Mouse (Mus musculus) kidney, embryonic 15.5 days (tissue): ENCODE data around the gene Atg4c. TPM values are rescaled to one million over a fixed set of nuclear protein-coding genes. Genes with fewer than 3 reads are reported as not detected.

Source experiments
- ATAC-seq: fragments of 200-750 bp; cut with Nextera tagmentation; replicated peaks from 2 replicates; pipeline ENCODE4 v1.8.0; 2017; ENCODE audit warnings: moderate TSS enrichment; ENCODE audit not compliant: low FRiP score
- H3K27ac ChIP-seq: fragments of 300-500 bp; sonication (generic); 2 replicates; pipeline ENCODE4 v1.5.1; 2015; ENCODE audit warnings: mild to moderate bottlenecking, inconsistent platforms
- H3K27me3 ChIP-seq: fragments of 300-500 bp; sonication (generic); 2 replicates; pipeline ENCODE4 v1.6.1; 2015; ENCODE audit warnings: inconsistent platforms
- H3K36me3 ChIP-seq: fragments of 300-500 bp; sonication (generic); 2 replicates; pipeline ENCODE4 v1.6.1; 2015; ENCODE audit warnings: inconsistent platforms
- H3K4me1 ChIP-seq: fragments of 300-500 bp; sonication (generic); 2 replicates; pipeline ENCODE4 v1.6.1; 2015; ENCODE audit warnings: inconsistent platforms
- H3K4me2 ChIP-seq: fragments of 300-500 bp; sonication (generic); 2 replicates; pipeline ENCODE4 v1.6.1; 2015; ENCODE audit warnings: moderate library complexity, mild to moderate bottlenecking, inconsistent platforms
- H3K4me3 ChIP-seq: fragments of 300-500 bp; sonication (generic); replicated peaks from 2 replicates; pipeline ENCODE4 v1.5.1; 2015; ENCODE audit warnings: mild to moderate bottlenecking, inconsistent platforms
- H3K9ac ChIP-seq: fragments of 300-500 bp; sonication (generic); 2 replicates; pipeline ENCODE4 v1.6.1; 2015; ENCODE audit warnings: mild to moderate bottlenecking, inconsistent platforms
- H3K9me3 ChIP-seq: fragments of 300-500 bp; sonication (generic); replicated peaks from 2 replicates; pipeline ENCODE4 v1.6.1; 2016; ENCODE audit warnings: inconsistent platforms
- WGBS: fragments of 180-500 bp; shearing (Covaris S2); methylation state at CpG from one replicate; pipeline ENCODE4 v1.1.7; 2015; ENCODE audit warnings: mixed read lengths; 5-methylcytosine and 5-hydroxymethylcytosine counted together
- polyA plus RNA-seq: library from polyadenylated mRNA; unstranded; fragments of >200 nt; fragmentation: Nextera tagmentation; extraction: Ambion mirVana; gene quantifications from 2 replicates; pipeline ENCODE4 v1.2.1, GENCODE M21; 2015

Atg4c gene
- polyA plus RNA-seq, 1 experiment from 2014 or later: 14.1 TPM

GRCm38 (mm10) chr4:99192640-99193039 is 1.1 kb upstream of the Atg4c start:
- ATAC-seq: no peak
- Histone ChIP-seq H3K9me3 (no peaks in the 10 kb centered on the region), H3K4me3 (no peak overlapping the region), H3K27me3 (no peaks in the 10 kb centered on the region), H3K4me2 (no peak overlapping the region), H3K4me1 (peaks cover 10% of the 10 kb centered on the region; the same call in 1 of the 2 replicates), H3K9ac (no peak overlapping the region), H3K27ac (no peak overlapping the region), H3K36me3 (no peaks in the 10 kb centered on the region)
- WGBS: 84% methylated on average over 1 of the region's 1 CpGs

DNA sequence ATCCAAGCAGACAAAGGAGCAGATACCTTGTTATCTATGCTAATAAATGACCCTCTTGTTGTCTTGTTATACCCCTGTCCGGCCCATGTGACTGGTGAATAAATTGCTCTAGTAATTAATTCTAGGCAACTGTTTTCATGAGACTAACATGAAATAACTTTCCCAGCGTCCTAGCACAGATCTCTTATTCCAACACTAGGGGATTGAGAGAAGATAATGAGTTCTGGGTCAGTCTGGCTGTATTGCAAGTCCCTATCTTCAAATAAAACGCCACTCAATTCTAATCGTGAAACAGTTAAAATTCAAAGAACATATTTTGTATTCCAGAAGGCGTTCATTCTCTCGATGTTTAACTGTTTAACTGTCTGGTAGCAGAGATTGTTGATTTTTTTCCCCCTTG is 520 bp upstream of the Atg4c start:
- Histone ChIP-seq H3K4me3 (peak overlapping the region; percentile 74), H3K9me3 (no peaks in the 10 kb centered on the region), H3K27ac (no peak overlapping the region), H3K4me1 (peaks cover 10% of the 10 kb centered on the region; the same call in 1 of the 2 replicates), H3K36me3 (no peaks in the 10 kb centered on the region), H3K9ac (peak overlapping the region; percentile 76; the same call in 1 of the 2 replicates), H3K4me2 (peak overlapping the region; percentile 60), H3K27me3 (no peaks in the 10 kb centered on the region)
- 53% methylated on average over 6 of the region's 6 CpGs for WGBS
- no peak for ATAC-seq

DNA sequence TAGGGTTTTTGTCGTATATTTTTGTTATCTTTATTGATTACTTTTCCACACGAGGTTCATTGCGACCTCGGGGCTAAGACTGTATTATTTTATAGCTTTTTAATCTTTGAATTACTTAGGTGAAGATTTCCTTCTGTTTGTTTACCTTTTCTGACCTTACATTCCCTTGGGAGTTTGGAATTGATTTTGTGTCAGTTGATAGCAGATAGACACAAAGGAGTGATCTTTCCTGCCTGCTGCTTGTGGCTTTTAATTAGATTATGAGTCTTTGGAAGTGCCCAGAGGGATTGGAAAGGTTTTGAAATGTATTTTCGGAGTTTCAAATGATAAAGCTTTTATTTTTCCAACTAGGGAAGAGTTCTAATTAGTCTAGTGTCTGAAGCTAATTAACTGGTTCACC is 1.1 kb downstream of the Atg4c start:
- Histone ChIP-seq H3K27ac (no peak overlapping the region), H3K4me1 (peaks cover 10% of the 10 kb centered on the region), H3K4me2 (peak overlapping the region; percentile 60), H3K27me3 (no peaks in the 10 kb centered on the region), H3K36me3 (no peaks in the 10 kb centered on the region), H3K9me3 (no peaks in the 10 kb centered on the region), H3K4me3 (peak overlapping the region; percentile 74), H3K9ac (peak overlapping the region; percentile 76)
- WGBS: 24% methylated on average over 5 of the region's 5 CpGs
- no peak for ATAC-seq

GRCm38 (mm10) chr4:99198721-99199120 is 5.0 kb downstream of the Atg4c start:
- no peak overlapping the region for H3K9ac ChIP-seq
- H3K4me2 ChIP-seq: no peak overlapping the region
- H3K4me1 ChIP-seq: peaks cover 10% of the 10 kb centered on the region
- H3K36me3 ChIP-seq: no peaks in the 10 kb centered on the region
- no peak overlapping the region for H3K4me3 ChIP-seq
- H3K27ac ChIP-seq: no peak overlapping the region
- no peaks in the 10 kb centered on the region for H3K27me3 ChIP-seq
- no peak for ATAC-seq
- H3K9me3 ChIP-seq: no peaks in the 10 kb centered on the region

GRCm38 (mm10) chr4:99199757-99200251 is 6.1 kb downstream of the Atg4c start:
- Histone ChIP-seq H3K36me3 (no peaks in the 10 kb centered on the region), H3K27ac (no peak overlapping the region), H3K4me2 (no peak overlapping the region), H3K9ac (no peak overlapping the region), H3K4me1 (peaks cover 7% of the 10 kb centered on the region), H3K27me3 (no peaks in the 10 kb centered on the region), H3K4me3 (no peak overlapping the region), H3K9me3 (no peaks in the 10 kb centered on the region)
- 60% methylated on average over 13 of the region's 13 CpGs for WGBS
- 0 out of 2 replicates have a peak, but pooled peaks have one; percentile 25 for ATAC-seq

GRCm38 (mm10) chr4:99200383-99201136 is 6.8 kb downstream of the Atg4c start:
- H3K4me2 ChIP-seq: no peak overlapping the region
- no peak overlapping the region for H3K27ac ChIP-seq
- no peak overlapping the region for H3K4me3 ChIP-seq
- no peaks in the 10 kb centered on the region for H3K27me3 ChIP-seq
- no peak for ATAC-seq
- WGBS: 85% methylated on average over 7 of the region's 7 CpGs
- H3K36me3 ChIP-seq: no peaks in the 10 kb centered on the region
- H3K4me1 ChIP-seq: peaks cover 3% of the 10 kb centered on the region; the same call in 1 of the 2 replicates
- H3K9ac ChIP-seq: no peak overlapping the region
- no peaks in the 10 kb centered on the region for H3K9me3 ChIP-seq

DNA sequence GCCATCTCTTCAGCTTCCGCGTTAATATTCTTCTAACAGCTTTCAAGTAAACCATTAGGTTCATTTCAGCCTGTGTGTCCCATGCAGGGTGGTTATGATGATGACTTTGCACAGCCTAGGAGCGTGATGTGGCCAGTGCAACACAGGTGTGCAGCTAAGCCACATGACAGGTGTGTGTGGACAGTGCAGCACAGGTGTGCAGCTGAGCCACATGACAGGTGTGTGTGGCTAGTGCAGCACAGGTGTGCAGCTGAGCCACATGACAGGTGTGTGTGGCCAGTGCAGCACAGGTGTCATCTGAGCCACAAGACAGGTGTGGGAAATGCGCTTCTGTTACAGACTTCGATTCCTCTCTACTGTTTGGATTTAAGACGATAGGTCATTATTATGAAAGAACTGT is 12.0 kb downstream of the Atg4c start:
- H3K4me2 ChIP-seq: no peak overlapping the region
- H3K9me3 ChIP-seq: no peaks in the 10 kb centered on the region
- H3K27me3 ChIP-seq: no peaks in the 10 kb centered on the region
- no peaks in the 10 kb centered on the region for H3K36me3 ChIP-seq
- H3K4me1 ChIP-seq: peaks cover 8% of the 10 kb centered on the region; the same call in 1 of the 2 replicates
- WGBS: 84% methylated on average over 6 of the region's 6 CpGs
- H3K27ac ChIP-seq: no peak overlapping the region
- no peak overlapping the region for H3K9ac ChIP-seq
- 0 out of 2 replicates have a peak, but pooled peaks have one; percentile 18 for ATAC-seq
- no peak overlapping the region for H3K4me3 ChIP-seq

DNA sequence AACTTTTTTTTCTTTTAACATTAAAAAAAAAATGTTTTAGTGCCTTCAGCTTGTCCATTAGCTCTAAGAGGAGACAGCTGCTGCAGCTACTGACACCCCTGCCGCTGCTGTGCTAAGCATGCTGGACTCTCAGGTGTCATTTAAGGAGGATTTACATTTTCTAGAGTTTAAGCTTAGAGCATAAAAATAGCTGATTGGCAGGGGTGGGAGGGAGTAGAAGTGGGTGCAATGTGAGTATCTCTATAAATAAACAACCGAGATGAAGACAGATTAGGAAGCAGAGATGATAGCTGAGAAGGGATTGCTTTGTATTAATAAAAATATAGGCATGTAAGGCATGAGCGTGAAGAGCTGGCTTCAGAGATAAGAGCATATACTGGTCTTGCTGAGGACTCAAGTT is 12.6 kb downstream of the Atg4c start:
- H3K9ac ChIP-seq: no peak overlapping the region
- no peak overlapping the region for H3K27ac ChIP-seq
- no peaks in the 10 kb centered on the region for H3K27me3 ChIP-seq
- H3K36me3 ChIP-seq: no peaks in the 10 kb centered on the region
- no peak overlapping the region for H3K4me2 ChIP-seq
- H3K4me1 ChIP-seq: peaks cover 8% of the 10 kb centered on the region; the same call in 1 of the 2 replicates
- no peak overlapping the region for H3K4me3 ChIP-seq
- WGBS: 33% methylated on average over 3 of the region's 3 CpGs
- ATAC-seq: no peak
- H3K9me3 ChIP-seq: no peaks in the 10 kb centered on the region

- no peak for ATAC-seq
These were observed 16.4 kb downstream of the Atg4c start for GRCm38 (mm10) chr4:99210087-99210486.

GRCm38 (mm10) chr4:99211606-99212005 is 17.9 kb downstream of the Atg4c start:
- H3K36me3 ChIP-seq: peaks cover 11% of the 10 kb centered on the region
- H3K4me1 ChIP-seq: peaks cover under 1% of the 10 kb centered on the region; the same call in 1 of the 2 replicates
- H3K4me3 ChIP-seq: no peak overlapping the region
- H3K4me2 ChIP-seq: no peak overlapping the region
- ATAC-seq: no peak
- H3K27me3 ChIP-seq: no peaks in the 10 kb centered on the region
- no peaks in the 10 kb centered on the region for H3K9me3 ChIP-seq
- H3K9ac ChIP-seq: no peak overlapping the region
- 43% methylated on average over 8 of the region's 8 CpGs for WGBS
- no peak overlapping the region for H3K27ac ChIP-seq

More at GRCm38 (mm10) chr4:99210087-99210486, 16.4 kb downstream of the Atg4c start:
- no peak overlapping the region for H3K4me2 ChIP-seq
- no peak overlapping the region for H3K9ac ChIP-seq
- no peak overlapping the region for H3K27ac ChIP-seq
- WGBS: 92% methylated on average over 9 of the region's 9 CpGs
- H3K9me3 ChIP-seq: no peaks in the 10 kb centered on the region
- peaks cover 8% of the 10 kb centered on the region; the same call in 1 of the 2 replicates for H3K4me1 ChIP-seq
- H3K36me3 ChIP-seq: peaks cover 10% of the 10 kb centered on the region
- no peaks in the 10 kb centered on the region for H3K27me3 ChIP-seq
- no peak overlapping the region for H3K4me3 ChIP-seq

- Histone ChIP-seq H3K4me2 (no peak overlapping the region), H3K36me3 (peaks cover 18% of the 10 kb centered on the region), H3K27me3 (no peaks in the 10 kb centered on the region), H3K27ac (no peak overlapping the region), H3K4me1 (no peaks in the 10 kb centered on the region), H3K4me3 (no peak overlapping the region), H3K9me3 (no peaks in the 10 kb centered on the region), H3K9ac (no peak overlapping the region)
- no peak for ATAC-seq
- 80% methylated on average over 4 of the region's 4 CpGs for WGBS
These were observed 19.4 kb downstream of the Atg4c start for GRCm38 (mm10) chr4:99213123-99213522.

- Histone ChIP-seq H3K27ac (no peak overlapping the region), H3K4me2 (no peak overlapping the region), H3K4me3 (no peak overlapping the region), H3K4me1 (no peaks in the 10 kb centered on the region), H3K27me3 (no peaks in the 10 kb centered on the region), H3K36me3 (peaks cover 45% of the 10 kb centered on the region), H3K9me3 (no peaks in the 10 kb centered on the region), H3K9ac (no peak overlapping the region)
- no peak for ATAC-seq
- 93% methylated on average over 8 of the region's 8 CpGs for WGBS
These were observed 28.5 kb downstream of the Atg4c start for GRCm38 (mm10) chr4:99222221-99222620.
